Mouse (Mus musculus) adrenal gland, postnatal 14 days (tissue): ENCODE results near the gene Ggt6. TPM values are rescaled to one million over a fixed set of nuclear protein-coding genes. Genes with fewer than 3 reads are reported as not detected.

Source experiments
- DNase-seq: peaks from one replicate; pipeline ENCODE4 v3.0.0; 2021; ENCODE audit warnings: mixed read lengths
- total RNA-seq: library from RNA; stranded (reverse); gene quantifications from 2 replicates; pipeline ENCODE4 v1.2.3, GENCODE M21; 2021

Ggt6 gene
- total RNA-seq, 1 experiment from 2014 or later = 2.8 TPM

DNA sequence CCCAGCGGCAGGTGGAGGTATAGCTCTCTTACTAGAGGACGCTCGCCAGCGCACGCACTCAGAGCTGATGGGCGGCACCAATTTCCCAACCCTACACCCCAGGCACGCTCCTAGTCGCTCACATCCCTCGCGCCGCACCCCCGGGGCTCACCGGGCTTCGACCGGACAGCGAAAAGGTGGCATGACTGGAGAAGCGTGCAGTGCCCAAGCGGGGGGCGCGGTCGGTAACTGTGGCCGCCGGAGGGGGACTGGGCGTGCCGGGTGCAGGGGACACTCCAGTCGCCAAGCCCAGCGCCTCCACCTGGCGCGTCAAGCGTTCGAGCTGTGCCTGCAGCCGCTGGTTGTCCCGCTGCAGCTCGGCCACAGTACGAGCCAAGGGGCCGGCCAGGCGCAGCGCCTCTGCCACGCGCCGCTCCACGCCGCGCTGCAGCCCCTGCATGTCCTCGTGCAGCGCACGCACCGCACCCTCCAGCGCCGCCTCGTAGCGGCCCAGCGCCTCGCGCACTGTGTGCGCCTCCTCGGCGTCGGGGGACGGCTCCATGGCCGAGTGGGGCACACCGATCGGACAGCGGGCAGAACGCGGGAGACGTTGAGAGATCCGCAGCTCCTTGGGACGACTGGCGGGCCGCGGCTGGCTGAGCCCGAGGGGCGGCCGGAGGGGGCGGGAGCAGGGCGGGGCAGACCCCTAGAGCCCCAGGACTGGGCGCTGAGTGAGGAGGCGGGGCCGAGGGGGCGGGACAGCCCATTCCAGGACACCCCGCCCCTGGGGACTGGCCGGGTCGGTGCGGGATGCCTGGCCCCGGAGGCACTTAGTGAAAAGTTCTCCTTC lies 24.0 kb upstream of the Ggt6 start, which contains the start of gene Smtnl2:
Smtnl2 (minus strand) TSS at position 621 of the 829 bp plus-strand sequence.
- peak; percentile 93 for DNase-seq

DNA sequence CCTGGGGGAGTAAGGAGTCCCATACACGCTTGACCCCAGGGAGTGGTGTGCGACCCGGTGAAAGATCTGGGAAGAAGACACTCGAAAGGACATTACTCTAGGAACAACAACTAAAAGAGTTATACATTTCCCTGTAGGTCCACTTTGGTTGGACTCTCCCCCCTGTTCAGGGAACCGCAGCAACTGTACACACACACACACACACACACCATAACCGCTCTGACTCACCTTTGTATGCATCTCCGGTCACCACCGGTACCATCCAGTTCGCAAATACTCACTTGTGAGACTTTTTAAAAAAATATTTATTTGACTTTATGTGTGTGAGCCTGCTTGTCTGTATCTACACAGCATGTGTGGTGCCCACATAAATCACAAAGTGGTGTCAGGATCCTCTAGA lies 23.4 kb upstream of the Ggt6 start:
- DNase-seq = no peak

DNA sequence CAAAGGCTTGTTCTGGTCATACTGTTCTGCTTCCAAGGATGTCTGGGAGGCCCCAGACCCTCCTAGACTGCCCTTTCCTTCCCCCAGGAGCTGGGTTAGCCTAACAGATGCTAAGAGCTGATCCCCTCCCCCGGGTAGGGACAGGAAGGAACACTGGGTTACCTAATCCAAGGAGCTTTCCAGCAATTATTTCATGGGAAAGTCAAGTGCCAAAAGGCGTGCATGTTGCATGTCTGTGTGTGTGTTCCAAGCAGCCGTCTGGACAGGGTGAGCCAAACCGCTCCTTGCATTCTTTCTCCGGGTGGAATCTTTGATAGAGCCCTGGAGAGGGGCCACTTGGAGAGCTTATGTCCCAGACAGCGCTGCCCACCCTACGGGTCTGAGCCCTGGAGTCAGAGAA lies 22.3 kb upstream of the Ggt6 start:
- DNase-seq = peak; percentile 49

DNA sequence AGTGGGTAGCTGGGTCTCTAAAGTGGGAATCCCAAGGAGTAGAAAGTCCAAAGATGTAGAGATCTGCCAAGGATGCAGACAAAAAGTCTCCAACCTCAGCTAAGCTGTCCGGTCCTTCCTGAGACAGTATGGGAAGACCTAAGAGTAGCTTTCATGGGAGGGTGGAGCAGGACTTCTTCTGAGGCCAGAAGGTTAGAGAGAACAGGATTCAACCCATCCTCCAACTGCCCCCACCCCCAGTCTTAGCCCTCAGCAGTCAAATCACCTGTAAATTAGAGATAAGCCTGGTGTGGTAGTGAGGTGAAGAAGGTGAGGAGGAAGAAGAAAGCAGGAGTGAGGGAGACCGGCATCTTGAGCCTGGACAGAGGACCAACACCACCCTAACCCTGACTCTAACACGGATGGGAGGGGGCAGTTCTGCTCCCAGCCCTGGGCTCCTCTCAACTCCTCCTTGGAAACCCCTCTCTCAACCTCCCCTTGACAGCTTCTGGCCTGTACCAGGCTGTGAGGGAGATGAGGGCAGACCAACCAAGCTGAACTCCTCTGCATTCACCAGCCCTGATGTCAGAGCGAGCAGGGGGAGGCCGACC lies 21.6 kb upstream of the Ggt6 start:
- DNase-seq = no peak

DNA sequence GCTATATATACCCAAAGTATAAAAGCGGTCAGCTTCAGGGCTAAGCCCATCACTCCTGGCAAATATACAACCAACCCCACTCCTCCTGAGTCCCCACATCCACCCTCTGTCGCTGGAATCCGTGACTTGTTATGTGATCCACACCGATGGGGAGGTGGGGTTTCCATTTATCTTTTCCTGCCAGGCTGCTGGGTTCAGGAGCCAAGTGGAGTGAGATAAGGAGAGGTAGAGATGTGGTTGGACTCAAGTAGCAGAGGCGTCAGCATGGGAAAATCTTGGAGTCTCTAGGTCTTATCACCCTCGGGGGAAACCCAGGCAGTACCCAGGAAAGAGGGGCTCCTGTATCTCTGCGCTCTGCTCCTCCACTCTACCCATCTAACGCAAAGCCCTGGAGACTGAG lies 20.2 kb upstream of the Ggt6 start:
- DNase-seq = no peak

DNA sequence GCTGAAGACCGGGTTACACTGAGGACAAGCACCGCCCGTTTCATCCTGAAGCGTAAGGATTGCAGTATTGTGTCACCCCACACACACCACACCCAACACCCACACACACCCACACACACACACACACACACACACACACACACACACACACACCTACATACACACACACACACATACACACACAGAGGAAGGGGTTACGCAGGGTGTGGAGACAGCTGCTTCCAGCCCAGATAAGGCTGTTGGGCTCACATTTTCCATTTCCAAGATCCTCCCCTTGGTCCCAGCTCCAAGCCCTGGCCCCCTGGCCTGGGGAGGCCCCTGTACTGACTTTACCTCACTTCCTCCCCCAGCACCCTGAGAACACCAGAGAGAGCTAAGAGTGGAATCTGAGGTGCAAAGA lies 18.7 kb upstream of the Ggt6 start:
- peak; percentile 9 for DNase-seq

DNA sequence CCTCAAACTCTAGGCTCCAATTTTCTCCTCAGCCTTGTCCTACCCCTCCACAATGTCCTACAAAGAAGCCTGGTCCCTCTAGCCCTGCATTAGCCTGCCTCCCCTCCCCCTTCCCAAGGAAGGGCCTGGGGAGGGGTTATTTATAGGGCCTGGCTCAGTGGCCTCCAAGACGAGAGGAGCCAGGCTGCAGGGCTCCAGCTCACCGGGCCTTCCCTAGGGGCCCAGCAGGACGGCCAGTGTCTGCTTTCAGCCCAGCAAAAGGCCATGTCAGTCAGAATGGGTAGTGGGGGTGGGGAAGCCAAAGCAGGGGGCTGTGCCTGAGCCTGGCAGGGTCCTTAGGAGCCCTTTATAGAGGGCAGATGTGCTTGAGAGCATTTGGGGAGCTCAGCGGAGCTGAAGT lies 17.9 kb upstream of the Ggt6 start:
- DNase-seq = peak; percentile 38

DNA sequence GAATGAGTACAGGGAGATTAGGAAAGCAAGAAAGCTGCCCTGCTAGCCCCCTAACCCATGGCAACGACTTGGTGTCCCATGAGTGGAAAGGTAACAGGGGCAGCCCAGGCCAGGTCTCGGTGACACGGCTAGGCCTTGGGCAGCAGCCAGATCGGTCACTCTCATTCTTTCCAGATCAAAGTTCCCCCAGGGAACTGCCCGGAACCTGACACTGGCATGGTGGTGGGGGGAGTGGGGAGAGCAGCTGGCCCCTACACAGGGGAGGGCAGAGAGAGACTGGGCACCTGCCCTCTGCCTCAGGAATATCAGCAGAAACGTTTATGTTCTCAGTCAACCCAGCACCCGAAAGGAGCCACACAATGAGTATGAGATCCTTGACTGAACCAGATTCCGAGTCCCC lies 17.1 kb upstream of the Ggt6 start:
- DNase-seq = peak; percentile 49

DNA sequence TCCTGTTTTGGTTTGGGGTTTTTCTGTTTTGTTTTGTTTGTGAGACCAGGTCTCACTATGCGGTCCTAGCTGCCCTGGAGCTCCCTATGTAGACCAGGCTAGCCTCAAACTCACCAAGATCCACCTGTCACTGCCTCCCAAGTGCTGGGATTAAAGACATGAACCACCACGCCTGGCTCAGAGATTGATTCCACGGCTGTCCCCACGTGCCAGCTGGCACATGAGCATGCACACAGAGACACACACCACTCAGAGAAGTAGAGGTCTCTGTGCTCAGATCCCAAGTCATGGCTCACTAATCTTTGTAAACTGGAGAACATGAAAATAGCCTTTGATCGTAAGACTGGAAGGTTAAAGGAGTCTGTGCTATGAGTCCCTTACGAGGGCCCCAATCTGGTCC lies 16.3 kb upstream of the Ggt6 start:
- DNase-seq = peak; percentile 2

DNA sequence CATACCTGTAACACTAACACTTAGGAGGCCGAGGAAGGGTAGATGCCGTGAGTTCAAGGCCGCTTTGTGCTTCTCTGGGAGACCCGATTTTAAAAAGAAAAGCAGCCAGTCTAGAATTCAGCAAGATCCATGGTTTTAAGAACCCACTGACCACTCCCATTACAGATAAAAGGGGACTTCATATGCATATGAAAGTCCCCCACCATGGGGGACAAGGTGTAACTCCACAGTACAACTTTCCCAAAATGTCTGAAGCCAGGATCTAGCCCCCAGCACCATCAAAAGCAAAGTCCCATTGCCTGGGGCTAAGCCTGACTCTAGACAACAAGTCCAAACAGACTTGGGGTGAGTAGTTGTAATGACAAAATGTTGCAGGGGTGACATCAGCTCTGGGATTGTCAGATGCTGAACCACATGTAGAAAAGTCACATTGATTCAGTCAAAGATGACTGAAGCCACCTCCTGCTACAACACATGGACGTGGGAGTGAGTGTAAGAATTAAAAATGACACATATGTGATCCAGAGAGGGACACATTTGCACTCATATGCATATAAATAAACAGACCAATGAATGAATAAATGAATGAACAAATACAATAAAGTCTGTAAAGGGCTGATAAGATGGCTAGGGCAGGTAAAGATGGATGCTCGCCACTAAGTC lies 14.7 kb upstream of the Ggt6 start:
- DNase-seq = peak; percentile 1

DNA sequence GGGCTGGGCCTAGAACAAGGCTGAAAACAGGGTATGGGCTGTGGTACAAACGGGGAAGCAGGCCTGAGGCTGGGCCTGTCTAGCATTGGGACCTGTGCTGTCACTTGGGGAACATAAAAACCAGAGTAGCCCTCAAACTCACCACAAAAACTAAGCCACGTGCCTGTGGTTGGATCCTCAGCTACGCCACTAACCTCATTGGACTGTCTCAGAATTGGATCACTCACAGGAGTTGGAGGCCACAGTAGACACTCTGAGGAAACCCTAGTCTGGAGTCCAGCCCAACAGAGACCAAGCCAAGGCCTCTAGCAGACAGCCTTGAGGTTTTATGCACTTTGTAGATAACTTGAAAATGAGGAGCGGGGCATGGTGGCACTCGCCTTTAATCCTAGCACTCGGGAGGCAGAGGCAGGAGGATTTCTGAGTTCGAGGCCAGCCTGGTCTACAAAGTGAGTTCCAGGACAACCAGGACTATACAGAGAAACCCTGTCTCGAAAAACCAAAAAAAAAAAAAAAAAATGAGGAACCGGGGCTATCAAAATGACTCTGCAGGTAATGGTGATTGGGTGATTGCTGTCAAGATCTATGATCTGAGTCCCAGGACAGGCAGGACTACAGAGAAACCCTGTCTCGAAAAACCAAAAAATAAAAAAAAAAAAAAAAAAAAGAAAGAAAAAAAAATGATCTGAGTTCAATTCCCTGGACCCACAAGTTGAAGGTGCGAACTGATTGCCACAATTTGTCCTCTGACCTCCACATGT lies 13.6 kb upstream of the Ggt6 start:
- DNase-seq = peak; percentile 75

DNA sequence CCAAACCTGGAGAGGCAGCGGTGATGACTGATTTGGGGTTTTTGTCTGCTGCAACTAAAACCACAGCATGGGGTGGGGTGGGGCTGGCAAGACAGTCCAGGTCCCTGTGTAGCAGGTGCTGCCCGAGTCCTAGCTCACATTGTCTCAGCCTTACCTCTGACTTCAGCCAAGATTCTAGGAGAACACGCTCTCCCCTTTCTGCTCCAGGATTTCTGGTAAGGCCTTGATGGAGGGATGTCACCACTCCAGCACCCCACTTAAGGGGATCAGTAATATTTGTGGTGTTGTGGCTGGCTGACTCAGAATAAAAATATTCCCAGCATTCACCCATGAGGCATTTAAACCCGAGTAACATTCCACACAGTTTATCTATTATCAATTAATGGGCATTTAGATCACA lies 11.6 kb upstream of the Ggt6 start:
- peak; percentile 1 for DNase-seq

DNA sequence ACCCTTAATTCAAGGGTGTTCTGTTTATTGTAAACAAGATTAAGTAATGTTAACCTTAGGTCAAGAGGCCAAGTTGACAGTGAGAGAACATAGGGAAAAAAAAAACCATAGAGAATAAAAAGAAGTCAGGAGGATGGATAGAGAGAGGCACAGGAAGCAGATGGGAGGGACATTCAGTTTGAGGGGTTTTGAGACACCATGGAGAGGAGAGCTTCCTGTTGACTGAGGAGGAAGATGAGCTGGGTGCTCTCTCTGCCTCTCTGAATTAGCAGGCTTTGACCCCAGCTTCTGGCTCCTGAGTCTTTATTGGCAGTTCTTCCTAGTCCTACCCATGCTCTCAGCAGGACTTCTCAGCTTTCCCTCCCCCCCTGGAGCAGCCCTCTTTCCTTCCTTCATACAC lies 10.1 kb upstream of the Ggt6 start:
- DNase-seq = peak; percentile 0

DNA sequence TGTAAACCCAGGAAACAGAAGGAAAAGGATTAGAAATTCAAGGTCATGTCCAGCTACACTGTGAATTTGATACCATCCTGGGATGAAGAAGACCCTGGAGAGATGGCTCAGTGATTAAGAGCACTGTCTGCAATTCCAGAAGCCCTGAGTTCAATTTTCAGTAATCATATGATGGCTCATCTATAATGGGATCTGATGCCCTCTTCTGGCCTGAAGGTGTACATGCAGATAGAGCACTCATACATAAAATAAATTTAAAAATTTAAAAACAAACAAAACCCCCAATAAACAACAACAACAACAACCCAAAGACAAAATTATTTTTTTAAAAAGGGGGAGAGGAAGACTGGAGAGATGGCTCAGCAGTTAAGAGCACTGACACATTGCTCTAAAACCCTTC lies 8.4 kb upstream of the Ggt6 start:
- DNase-seq = peak; percentile 6

DNA sequence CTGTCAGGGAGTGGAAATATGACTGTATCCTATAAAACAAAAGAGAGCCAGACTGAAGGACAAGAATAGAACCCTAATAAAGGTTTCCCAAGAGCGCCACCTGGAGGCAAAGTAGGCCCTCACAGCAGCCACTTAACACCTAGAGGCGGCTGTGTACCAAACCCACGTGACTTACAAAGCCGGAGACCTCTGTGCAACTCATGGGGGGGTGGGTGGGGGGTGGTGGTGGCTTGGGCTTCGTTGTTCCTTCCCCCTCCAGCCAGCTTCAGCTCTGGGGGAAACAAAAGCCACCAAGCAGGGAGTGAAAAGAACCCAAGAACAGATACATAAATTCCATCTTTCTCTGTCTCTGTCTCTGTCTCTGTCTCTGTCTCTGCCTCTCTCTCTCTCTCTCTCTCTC lies 6.6 kb upstream of the Ggt6 start:
- DNase-seq = peak; percentile 89

DNA sequence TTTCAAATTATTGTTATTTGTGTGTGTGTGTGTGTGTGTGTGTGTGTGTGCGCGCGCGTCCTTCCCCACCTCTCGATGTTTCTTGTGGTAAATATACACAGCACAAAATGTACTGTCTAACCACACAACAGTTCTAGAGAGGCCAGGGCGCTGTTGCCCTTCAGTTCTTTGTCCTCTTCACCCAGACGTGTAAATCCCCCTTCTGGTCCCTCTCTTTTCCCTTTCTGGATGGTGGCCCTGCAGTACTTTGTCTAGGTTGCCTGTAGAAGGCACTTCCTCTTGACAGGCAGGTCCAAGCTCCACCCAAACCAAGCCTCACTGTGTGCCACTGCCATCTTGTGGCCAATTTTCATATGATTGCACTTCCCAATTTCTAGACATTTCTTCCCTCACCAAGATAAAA lies 6.0 kb upstream of the Ggt6 start:
- peak; percentile 85 for DNase-seq

DNA sequence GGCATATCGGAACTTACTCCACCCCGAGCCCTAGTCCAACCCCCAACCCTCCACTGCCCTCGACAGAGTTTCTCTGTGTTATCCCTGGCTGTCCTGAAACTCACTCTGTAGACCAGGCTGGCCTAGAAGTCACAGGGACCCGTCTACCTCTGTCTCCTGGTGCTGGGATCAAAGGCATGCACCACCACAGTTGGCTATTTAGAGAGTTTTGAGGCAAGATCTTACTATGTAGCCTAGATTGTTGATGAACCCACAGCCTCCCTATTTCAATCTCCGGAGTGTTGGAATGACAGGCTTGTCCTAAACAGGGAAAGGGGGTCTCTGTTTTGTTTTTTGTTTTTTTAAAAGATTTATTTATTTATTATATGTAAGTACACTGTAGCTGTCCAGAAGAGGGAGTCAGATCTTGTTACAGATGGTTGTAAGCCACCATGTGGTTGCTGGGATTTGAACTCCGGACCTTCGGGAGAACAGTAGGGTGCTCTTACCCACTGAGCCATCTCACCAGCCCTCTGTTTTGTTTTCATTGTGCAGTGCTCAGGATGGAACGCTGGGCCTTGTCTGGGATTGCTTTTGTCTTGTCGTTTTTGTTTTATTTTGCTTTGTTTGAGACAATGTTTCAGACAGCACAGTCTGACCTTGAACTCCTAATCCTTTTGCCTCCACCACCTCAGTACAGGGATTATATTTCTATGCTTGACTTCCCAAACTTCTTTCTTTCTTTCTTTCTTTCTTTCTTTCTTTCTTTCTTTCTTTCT lies 4.8 kb upstream of the Ggt6 start:
- DNase-seq = peak; percentile 2

DNA sequence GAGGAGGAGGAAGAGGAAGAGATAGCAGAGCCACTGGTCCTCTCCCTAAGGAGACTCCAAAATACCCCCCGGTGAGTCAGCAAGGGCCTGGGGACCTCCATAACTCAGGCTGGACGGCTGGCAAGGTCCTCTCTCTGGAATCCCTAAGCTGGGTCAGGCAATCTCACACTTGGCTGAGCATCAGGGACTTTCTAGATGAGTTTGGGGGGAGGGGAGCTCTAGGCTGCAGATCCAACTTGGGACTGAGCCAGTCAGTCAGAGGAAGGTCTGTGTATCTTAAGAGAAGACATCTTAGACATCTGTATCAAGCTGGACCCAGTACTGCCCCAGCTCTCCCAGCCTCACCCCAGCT lies 344 bp downstream of the Ggt6 start:
- peak; percentile 89 for DNase-seq

DNA sequence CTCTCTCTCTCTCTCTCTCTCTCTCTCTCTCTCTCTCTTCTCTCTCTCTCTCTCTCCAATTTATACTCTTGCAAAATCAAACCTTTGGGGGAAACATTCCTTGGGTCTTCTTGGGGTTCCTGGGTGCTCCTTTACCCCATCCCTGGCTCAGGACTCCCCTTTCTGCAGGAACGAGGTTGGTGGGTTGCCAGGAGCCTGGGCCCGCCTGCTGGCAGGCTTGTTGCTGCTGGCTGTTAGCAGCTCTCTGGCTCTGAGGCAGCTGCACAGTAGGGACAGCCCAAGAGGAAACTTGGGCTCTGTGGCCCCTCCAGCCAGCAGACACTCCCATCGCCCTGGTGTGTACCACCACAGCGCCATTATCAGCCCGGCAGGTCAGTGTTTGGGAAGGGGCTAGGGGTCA lies 945 bp downstream of the Ggt6 start:
- peak; percentile 80 for DNase-seq

DNA sequence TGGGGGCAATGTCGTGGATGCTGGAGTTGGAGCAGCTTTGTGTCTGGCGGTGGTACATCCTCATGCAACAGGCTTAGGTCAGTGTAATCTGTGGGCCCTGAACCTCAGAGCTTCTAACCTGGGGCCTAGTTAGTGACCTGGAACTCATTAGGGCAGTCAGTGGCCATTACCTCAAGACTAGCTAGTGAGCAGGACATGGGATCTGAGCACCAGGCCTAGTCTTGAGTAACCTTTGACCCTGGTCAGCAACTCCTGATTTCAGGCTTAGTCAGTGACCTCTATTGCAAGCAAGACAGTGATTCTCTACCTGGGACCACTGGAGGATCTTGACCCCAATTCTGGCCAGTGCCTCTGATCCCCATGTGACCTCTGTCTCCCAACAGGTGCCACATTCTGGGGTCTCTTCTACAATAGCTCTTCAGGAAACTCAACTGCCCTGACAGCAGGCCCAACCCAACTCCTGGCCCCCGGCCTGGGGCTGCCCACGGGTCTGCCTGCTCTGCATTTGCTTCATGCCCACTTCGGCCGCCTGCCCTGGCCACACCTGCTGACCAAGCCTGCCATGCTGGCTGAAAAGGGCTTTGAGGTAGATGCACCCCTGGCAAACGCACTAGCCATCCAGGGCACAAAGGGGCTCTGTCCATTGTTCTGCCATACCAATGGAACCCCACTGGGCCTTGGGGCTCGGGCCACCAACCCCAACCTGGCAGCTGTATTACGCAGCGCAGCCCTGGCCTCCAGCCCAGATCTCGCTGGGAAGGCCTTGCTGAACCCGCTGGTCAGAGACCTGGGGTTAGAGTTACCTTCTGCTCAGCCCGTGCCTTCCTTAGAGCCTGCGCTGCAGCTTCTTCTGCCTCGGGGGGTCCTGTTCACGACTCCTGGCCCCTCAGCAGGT lies 1.7 kb downstream of the Ggt6 start:
- DNase-seq = peak; percentile 75

DNA sequence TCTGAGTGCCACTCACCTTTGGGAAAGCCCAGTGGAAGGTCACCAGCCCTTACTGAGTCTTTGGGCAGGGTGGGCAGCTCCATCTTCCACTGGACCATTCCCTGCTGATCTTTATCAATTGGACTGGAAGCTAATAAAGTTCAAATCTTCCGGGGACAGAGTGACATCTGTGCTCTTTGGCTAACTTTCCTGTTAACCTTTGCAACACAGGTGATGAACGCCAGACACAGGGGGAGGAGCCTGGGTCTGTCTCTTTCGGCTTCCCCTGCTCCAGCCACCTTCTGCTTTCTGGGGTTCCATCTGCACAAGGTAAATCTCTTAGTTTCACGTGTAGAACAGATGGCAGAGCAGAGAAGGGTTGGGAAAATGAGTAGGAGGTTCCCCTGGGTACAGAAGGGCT lies 3.1 kb downstream of the Ggt6 start:
- DNase-seq = peak; percentile 5
